Mouse (Mus musculus): ENCODE data around the gene Zcchc13.

GRCm38 (mm10) chrX:103616162-103616535 lies 14.2 kb upstream of the Zcchc13 start:
- TF ChIP-seq POLR2A (IDR thresholded peaks at IDR 0.05; ENCODE audit: borderline replicate concordance, low read depth, low read length), result no peak
- no peak for TF ChIP-seq CTCF (IDR thresholded peaks at IDR 0.05; ENCODE audit: low read depth, low read length)
